Mouse (Mus musculus) skeletal muscle tissue, adult 2 months (tissue): ENCODE data around the gene Pgs1.

ENCODE experiments used
- DNase-seq: peaks from one replicate; pipeline ENCODE4 v3.0.0-alpha.2; 2012; ENCODE audit warnings: low read depth, low spot score

The Pgs1 gene

DNA sequence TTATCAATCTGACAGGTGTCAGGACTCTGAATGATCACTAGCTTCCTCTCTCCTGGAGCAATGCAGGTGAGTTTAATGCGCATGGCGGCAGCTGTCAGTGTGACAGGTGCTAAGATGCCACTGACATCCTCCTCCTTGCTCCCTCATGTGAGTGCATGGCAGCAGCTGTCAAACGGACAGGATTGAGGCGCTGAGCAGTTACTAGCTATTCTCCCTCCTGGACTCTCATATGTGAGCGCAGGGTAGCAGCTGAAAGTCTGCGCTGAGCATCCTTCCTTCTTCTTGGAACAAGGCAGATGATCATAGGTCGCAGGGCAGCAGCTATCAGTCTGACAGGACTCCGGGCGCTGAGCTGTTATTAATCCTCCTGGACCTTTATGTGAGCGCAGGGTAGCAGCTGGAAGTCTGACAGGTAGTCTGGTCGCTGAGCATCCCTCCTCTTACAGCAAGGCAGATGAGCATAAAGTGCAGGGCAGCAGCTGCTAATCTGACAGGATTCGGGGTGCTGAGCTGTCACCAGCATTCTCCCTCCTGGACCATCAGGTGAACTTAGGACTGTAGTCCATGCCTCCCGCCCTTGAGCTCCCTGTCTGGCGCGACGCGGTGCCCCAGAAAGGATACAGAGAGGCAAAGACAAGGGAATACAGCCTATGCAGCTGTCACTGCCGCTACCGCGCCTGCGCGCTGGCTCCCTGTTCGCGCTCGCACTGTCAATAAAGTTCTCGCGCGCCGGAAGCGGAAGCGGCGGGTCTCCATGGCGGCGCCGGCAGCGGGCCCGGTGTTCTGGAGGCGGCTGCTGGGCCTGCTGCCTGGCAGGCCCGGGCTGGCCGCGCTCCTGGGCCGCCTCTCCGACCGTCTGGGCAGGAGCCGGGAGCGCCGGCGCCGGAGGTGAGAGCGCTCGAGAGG lies at the start of gene Pgs1:
Gene Pgs1, plus strand, starts transcription at position 167 of the 906 bp plus-strand sequence.
- peak; percentile 91 for DNase-seq

DNA sequence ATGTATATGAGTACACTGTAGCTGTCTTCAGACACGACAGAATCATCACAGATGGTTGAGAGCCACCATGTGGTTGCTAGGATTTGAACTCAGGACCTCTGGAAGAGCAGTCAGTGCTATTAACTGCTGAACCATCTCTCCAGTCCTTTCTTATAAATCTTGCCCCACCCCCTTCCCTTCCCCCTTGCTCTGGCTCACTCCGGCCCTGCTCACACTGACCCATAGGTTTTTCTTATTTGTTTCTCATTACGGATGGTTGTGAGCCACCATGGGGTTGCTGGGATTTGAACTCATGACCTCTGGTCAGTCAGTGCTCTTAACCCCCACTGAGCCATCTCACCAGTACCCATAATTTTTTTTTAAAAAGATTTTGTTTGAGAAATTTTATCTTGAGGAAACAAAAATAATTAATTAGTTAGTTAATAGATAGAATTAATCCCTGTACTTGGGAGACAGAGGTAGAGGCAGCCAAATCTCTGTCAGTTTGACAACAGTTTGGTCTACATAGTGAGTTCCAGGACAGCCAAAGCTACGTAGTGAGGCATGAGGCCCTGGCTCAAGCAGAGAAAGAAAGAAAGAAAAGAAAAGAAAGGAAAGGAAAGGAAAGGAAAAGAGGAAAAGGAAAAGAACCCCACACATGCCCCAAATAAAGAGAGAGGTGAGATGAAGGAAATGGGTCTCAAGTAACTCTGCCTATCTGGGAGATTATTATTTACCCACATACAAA lies 46.9 kb upstream of the Pgs1 start:
- DNase-seq = no peak

DNA sequence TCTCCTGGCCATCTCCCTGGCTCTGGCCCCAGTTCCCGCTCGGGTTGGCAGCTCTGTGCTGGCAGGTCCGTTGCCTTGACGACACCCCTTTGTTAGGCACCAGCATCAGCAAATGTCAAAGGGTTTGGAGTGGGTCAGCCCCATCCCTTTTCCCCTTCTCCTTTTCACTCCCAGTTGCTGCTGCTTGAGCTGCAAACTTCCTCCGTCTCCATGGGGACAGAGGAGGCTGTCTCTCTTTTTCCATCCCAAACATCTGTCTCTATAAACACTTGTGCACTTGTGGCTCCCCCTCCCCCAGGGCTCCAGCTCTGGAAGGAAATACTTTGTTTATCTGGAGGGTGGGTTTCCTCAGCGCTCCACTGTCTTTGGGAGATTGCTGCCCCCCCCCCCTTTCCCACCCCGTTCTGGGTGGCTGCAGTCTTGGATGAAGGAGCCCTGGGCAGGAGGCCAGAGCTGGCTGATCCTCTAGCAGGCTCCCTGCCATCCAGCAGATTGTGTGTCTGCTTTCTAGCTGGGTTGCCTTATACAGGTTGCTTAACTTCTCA lies 46.3 kb upstream of the Pgs1 start:
- DNase-seq = peak; percentile 90

DNA sequence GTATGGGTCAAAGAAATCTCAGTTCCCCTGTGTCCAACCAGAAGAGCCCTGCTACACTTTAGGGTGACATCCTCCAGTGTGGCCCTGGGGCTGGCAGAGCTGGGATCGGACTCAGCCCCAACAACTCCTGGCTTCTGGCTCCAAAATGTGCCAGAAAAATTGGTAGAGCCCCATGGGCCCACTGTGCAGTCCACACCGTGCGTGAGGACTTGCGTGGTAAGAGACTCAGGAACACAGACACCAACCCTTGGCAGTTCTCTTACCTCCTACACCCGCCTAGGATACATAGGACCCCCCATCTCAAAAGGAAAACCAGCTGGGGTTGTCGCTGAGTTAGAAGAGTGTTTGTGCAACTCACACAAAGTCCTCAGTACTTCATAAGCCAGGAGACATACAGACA lies 45.2 kb upstream of the Pgs1 start:
- DNase-seq = no peak

DNA sequence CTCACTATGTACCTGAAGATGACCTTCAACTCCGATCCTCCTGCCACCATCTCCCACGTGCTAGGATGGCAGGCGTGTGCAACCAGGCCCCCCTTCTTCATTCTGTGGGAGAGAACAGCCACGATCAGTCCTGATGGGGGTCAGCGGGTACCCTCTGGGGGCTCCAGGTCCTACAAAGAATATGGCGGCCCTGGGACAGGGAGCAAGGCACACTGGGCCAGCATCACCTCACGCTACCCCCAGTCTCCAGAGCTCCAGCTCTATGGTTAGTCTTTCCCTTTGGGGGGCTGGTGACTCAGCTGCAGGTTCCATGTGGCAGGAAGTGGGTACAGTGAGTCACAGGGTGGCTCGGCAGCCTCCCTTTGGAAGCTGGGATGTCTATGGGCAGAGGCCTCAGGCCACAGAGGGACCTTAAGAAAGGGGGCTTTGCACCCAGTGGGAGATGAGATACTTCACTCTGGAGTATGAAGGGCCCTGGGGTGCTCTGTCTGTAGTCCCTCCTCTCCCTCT lies 44.7 kb upstream of the Pgs1 start:
- DNase-seq = no peak

DNA sequence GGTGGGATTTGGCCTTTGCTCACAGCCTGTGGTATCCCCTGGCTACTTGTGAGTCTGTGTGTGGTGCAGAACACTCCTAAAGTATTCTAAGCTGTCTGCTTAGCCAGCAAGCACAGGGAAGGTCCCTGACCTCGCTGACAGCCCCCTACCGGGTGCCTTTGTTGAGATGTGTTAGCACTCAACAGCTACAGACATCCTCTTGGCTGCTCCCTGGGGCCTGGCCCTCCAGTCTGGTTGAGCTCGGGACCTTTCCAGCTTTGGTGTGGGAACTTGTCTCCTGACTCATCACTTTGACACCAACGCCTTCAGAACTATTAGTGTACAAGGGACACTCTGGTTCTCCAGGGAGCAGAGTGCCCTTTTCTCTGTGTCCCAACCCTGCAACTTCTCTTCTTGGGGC lies 44.2 kb upstream of the Pgs1 start:
- peak; percentile 41 for DNase-seq

DNA sequence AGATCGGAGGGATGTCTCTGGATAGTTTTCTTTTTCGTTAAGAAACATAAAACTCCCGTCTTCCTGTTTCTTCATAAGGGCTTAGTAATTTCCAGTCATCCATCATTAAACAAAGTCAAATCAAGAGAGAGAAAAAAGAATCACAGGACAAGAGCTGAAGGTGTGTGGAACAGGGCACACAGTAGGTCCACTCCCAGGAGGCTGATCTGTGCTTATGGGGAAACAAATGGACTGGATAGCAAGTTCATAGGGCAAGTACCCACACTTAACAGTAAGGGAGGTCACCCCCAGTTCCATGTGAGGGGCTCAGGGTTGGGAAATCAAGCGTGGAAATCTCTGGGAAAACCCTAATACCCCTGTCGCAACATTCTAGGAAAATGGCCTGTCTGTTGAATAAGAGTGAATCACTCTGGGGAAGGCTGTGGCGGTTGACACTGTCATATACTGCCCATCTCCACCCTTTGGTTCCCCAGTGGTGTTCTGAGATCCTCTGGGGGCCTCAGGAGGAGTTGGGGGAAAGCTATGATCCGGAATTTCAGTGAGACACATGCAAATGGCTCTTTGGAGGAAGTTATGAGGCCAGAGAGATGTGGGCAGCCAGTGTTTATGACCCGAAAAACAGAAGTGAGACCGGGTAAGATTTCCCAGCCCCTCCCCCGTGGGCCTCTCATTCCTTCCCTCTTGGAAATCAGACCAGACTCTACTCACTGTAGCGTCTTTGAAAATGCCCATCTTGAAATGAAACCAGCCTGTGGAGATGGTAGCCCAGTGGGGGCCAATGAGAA lies 39.7 kb upstream of the Pgs1 start:
- no peak for DNase-seq

DNA sequence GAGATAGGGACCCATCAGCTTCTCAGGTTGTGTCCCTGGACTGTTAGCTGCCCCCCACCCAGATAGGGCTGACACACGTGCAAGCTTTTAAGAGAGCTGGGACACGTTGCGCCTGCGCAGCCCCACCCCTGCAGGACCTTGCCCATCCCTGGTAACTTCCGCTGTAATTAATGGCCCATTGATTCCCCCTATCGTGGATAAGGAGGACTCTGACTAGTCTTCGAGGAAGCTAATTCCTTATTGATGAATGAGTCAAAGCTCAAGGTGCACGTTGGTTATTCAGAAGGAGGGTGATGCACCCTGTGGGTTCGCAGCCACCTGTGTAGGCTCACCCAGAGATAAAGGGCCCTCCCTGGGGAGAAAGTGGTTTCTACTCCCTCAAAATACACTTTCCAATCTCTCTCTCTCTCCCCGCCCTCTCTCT lies 39.1 kb upstream of the Pgs1 start:
- no peak for DNase-seq

DNA sequence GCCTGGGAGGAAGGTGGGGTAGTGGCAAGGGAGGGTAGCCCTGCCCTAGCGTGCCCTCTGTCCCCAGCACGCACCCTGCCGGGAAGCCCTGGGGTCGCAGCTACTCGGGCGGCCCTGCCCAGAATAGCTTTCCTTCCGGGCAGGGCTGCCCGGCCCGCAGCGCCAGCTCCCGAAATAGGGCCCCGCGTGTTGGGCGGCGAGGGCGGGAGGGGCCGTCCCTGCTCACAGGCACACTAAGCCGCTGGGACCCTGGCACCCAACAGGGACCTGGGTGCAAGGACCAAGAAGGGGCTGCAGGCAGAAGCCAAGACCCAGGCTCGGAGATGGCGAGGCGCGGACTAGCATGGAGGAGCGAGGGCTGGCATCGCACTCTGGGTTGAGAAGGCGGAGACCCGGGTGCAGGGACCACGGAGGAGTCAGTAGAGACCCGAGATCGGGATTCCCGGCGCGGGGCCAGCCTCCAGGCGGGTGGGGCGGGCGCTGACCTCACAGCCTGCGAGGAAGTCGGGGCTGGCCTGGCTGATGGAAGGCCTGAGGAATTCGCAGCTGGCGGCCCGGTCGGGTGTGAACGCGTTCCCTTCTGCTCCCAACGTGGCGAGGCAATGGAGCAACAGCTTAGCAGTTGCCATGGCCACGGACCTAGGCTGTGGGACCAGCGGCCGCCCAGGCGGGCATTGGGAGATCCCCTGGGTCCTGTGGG lies 36.5 kb upstream of the Pgs1 start:
- peak; percentile 96 for DNase-seq

DNA sequence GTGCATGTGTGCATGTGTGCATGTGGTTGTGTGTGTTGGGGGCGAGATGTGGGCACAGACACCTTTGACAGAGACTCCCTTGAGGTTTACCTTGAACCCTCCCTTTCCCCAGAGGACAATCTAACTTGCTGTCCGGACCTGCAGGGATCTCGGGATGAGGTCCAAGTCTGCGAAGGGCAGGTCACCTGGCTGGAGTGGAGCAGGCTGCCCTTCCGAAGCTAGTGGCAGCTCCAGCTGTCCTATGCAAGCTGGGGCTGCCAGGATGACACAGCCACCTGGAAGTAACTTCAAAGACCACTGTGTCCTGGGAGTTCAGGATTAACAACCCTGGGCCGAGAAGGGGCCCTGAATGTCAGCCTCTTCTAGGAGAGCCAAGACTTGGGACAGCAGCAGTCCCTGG lies 34.7 kb upstream of the Pgs1 start:
- no peak for DNase-seq

DNA sequence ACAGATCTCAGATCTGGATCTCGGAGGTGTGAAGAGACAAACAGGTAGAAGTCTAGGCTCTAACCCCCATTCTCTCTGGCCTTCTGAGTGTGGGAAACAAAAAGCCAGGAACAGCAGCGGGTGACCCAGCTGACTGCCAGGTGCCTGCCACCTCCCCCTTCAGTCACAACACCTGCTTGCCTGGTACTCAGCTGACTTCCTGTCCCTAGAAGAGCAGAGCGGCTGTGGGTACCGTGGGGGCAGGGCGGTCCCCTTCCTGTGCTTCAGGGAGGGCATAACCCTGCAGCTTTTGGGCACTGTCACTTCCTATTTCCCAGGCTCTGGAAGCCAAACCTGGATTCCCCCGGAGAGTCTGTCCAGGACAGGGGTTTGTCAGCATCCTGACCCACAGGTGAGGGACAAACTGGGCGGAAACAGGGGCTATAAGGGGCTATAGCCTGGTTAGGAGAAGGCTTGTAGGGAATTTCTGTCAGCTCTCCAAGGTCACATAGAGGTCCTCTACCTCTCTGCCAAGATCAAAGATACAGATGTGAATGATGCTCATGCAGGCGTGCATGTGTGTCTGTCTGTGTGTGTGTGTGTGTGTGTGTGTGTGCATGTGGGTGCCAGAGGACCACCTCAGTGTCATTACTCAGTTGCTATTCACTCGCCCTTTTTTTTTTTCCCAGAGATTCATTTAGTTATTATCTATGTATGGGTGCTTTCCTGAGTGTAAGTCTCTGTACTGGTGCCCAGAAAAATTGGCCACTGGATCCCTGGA lies 33.7 kb upstream of the Pgs1 start:
- no peak for DNase-seq

DNA sequence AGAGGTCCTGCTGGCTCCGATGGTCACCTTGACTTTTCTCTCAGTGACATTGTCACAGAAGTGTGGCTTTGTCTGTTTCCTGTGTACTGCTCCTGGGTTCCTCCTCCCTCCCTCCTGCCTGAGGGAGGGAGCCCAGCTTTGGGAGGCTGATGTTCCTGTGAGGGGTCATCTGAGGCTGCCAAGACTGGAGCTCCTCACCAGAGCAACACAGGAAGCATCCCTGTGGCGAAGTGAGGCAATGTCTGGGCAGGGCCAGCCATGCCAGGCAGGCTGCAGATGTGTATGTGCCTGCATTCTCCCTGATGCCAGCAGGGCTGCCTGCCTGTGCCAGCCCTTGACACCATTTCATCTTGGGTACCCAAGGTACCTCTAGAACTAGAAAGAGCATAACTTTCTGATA lies 32.0 kb upstream of the Pgs1 start:
- DNase-seq = no peak

DNA sequence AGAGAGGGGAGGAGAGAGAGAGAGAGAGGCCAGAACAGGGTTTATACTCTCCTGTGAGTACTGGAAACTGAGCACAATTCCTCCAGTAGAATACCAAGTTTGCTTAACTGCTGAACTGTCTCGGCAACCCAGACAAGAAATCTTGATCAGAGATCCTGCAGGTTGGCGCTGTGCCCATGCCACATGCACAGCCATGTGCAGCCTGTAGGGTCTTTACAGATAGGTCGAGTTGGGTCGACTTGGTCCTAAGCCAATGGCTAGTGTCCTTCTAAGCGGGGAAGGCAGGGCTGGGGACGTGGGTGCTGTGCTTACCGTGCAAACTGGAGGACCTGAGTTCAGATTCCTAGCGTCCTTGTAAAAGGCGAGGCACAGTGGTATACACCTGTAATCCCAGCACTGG lies 31.3 kb upstream of the Pgs1 start:
- no peak for DNase-seq

DNA sequence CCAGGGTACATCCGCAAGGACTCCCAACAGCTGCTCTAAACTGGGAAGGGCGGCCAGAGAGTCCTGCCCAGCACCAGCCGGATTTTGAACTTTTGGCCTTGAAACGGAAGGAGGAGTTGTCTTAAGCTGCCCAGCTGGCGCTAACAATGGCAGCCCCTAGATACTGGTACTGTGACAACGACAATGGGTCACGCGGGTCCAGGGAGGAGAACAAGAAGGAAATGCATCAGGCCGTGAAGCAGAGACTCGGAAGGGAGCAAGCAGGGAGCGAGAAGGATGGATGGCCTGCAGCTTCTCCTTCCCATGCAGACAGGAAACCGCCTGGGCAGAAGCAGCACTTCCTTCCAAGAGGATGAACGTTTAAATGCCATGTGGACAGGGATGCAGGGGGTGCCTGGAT lies 30.5 kb upstream of the Pgs1 start:
- no peak for DNase-seq

DNA sequence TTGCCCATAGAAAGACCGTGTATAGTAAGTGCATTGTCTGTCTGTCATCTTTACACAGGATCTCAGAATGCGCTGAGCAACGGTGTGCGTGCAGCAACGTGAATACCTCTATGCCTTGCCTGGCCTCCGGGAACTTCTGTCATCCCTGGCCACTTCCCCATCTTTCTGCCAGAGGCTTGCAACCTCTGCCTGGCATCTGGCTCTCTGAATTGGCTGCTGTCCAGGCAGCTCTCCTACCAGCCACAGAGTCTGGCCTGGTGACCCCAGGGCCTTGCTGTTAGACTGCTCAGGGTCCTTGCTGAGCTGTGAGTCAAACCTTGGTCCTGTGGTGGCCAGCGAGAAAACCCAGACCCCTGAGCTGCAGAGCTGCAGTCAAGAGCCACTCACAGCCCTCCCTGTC lies 27.9 kb upstream of the Pgs1 start:
- DNase-seq = no peak

DNA sequence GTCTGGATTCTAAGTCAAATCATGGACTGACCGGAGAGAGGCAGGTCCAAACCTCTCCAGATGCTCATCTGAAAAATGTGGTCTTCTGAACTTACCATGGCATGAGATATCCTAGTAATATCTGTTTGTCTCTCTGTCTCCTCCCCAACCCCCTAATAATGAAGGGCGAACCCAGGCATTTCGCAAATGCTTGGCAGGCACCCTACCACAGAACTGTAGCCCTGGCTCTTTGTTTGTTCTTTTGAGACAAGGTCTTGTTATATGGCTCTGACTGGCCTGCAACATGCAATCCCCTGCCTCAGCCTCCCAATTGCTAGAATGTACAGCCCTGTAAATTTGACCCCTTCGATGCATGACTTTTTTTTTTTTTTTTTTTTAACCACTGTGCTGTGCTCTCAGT lies 26.9 kb upstream of the Pgs1 start:
- DNase-seq = no peak

DNA sequence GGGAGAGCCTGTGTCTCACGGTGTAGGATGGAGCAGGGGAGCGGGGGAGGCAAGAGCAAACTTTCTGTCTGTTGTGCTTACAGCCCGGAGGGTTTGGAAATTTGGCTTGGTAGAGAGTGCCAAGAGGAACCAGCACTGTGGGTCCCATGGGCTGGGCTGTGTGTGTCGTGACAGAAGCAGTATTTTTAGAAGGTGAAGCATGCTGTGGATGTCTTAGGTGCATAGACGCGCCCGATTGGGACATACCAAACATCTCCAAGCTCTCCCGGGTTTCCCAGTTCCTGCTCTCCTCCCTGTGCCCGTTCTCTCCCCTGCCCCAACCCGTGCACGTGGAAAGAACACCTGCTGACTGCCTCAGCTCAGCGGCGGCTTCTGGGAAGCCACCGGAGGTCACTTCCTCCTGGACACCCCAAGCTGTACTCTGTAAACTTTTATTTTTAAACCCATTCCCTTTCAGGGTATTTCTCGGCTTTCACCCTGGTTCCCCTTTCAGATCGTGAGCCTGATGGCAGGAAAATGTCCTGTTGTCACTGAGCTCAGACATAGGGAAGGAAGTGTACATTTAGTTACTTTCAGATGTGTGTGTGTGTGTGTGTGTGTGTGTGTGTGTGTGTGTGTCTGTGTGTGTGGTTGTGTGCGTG lies 26.2 kb upstream of the Pgs1 start:
- DNase-seq = peak; percentile 64

DNA sequence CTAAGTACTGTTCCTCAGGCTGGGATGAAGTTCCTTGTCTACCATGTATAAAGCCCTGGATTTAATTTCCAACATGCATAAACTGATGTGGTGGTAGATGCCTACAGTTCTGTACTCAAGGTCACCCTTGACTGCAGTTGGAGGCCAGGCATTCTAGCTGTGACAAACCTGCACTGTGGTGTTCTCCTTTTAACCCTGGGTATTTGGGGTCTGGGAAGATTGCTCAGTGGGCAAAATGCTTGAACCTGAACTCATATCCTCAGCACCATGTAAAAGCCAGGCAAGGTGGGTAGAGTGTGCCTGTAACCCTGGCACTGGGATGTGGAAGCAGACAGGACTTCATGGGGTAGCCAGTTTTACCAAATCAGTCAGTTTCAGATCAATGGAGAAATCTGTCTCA lies 25.5 kb upstream of the Pgs1 start:
- no peak for DNase-seq

DNA sequence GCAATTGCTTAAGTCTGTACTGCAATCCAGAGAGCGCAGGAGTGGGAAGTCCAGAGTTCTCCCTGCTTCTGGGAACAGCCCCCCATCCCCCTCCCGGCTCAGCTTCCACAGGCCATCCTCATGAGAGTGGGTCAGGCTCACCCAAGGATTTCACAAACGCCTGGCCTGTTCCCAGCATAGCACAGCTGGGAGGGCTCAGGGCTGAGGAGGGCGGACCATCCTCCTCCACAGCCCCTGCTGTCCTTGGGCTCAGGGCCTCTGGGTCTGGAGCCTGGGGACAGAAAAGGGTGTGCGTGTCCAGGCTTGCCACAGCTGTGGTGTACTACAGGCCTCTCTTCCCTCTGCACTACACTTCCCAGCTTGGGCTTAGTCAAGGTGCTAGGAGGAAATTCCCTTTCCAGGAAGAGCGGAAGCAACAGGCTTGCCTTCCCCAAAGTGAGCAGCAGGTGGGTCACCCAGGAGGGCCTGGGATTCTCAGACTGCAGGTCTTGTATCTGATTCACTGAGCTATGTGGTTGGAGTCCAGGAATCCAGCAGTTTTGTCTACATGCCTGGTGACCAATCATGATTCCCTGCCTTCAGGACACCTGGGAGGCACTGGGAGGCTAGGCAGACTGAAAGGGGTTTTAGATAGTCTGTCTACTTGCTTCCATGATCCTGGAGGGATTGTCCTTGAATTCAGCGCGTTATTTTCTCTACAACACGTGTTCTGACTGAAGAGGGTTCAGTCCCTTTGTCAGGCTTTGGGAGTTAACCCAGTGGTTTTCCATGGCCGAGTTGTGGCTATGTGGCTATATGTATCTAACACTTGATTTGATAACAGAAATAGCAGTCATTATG lies 23.6 kb upstream of the Pgs1 start:
- peak; percentile 90 for DNase-seq
